Mouse (Mus musculus): Measurements from ENCODE around the gene Abca7. TPM values are rescaled to one million over a fixed set of nuclear protein-coding genes. Genes with fewer than 3 reads are reported as not detected.

The Abca7 gene
- polyA plus RNA-seq, 1 experiment from 2014 or later, result 5.4 TPM

Other genes with a start within 250 kb of the Abca7 start
- gene Polrmt, start 249.9 kb upstream of the Abca7 start, polyA plus RNA-seq (2015; fragmentation: Nextera tagmentation; extraction: Ambion mirVana), result 37.0 and 43.0 TPM in 2 replicates
- gene Fgf22, start 241.4 kb upstream of the Abca7 start, polyA plus RNA-seq (2015; fragmentation: Nextera tagmentation; extraction: Ambion mirVana), result 2.2 and 2.4 TPM in 2 replicates
- gene Rnf126, start 229.5 kb upstream of the Abca7 start, polyA plus RNA-seq (2015; fragmentation: Nextera tagmentation; extraction: Ambion mirVana), result 103 and 125 TPM in 2 replicates
- 2.3 and 2.5 TPM in 2 replicates for gene Fstl3, start 219.2 kb upstream of the Abca7 start, polyA plus RNA-seq (2015; fragmentation: Nextera tagmentation; extraction: Ambion mirVana)
- gene Prss57, start 205.5 kb upstream of the Abca7 start, polyA plus RNA-seq (2015; fragmentation: Nextera tagmentation; extraction: Ambion mirVana), result 0.27 and 0.28 TPM in 2 replicates
- 277 and 303 TPM in 2 replicates for gene Palm, start 202.9 kb upstream of the Abca7 start, polyA plus RNA-seq (2015; fragmentation: Nextera tagmentation; extraction: Ambion mirVana)
- gene Misp, start 175.5 kb upstream of the Abca7 start, polyA plus RNA-seq (2015; fragmentation: Nextera tagmentation; extraction: Ambion mirVana), result 0.49 and 0.92 TPM in 2 replicates
- gene Ptbp1, start 142.1 kb upstream of the Abca7 start, polyA plus RNA-seq (2015; fragmentation: Nextera tagmentation; extraction: Ambion mirVana), result 74.8 and 77.1 TPM in 2 replicates
- 11.0 and 11.3 TPM in 2 replicates for gene Prtn3, start 122.0 kb upstream of the Abca7 start, polyA plus RNA-seq (2015; fragmentation: Nextera tagmentation; extraction: Ambion mirVana)
- 383 and 417 TPM in 2 replicates for gene Plppr3, start 121.9 kb upstream of the Abca7 start, polyA plus RNA-seq (2015; fragmentation: Nextera tagmentation; extraction: Ambion mirVana)
- gene Elane, start 110.2 kb upstream of the Abca7 start, polyA plus RNA-seq (2015; fragmentation: Nextera tagmentation; extraction: Ambion mirVana), result 0.16 TPM in 1 of 2 replicates, not detected in the other
- gene Cfd, start 105.6 kb upstream of the Abca7 start, polyA plus RNA-seq (2015; fragmentation: Nextera tagmentation; extraction: Ambion mirVana), result not detected in 2 replicates
- 51.2 and 54.2 TPM in 2 replicates for gene Med16, start 87.6 kb upstream of the Abca7 start, polyA plus RNA-seq (2015; fragmentation: Nextera tagmentation; extraction: Ambion mirVana)
- gene Gm26602, start 85.6 kb upstream of the Abca7 start, polyA plus RNA-seq (2015; fragmentation: Nextera tagmentation; extraction: Ambion mirVana), result 3.0 TPM in 1 of 2 replicates, not detected in the other
- 2.7 and 3.1 TPM in 2 replicates for gene Kiss1r, start 79.5 kb upstream of the Abca7 start, polyA plus RNA-seq (2015; fragmentation: Nextera tagmentation; extraction: Ambion mirVana)
- gene R3hdm4, start 75.3 kb upstream of the Abca7 start, polyA plus RNA-seq (2015; fragmentation: Nextera tagmentation; extraction: Ambion mirVana), result 258 and 289 TPM in 2 replicates
- gene Arid3a, start 69.5 kb upstream of the Abca7 start, polyA plus RNA-seq (2015; fragmentation: Nextera tagmentation; extraction: Ambion mirVana), result 2.9 and 3.2 TPM in 2 replicates
- gene Wdr18, start 36.3 kb upstream of the Abca7 start, polyA plus RNA-seq (2015; fragmentation: Nextera tagmentation; extraction: Ambion mirVana), result 93.6 and 94.7 TPM in 2 replicates
- gene Grin3b, start 25.8 kb upstream of the Abca7 start, polyA plus RNA-seq (2015; fragmentation: Nextera tagmentation; extraction: Ambion mirVana), result 0.29 and 0.34 TPM in 2 replicates
- gene Tmem259, start 12.2 kb upstream of the Abca7 start, polyA plus RNA-seq (2015; fragmentation: Nextera tagmentation; extraction: Ambion mirVana), result 24.5 and 27.3 TPM in 2 replicates
- 29.4 and 33.6 TPM in 2 replicates for gene Cnn2, start 7.9 kb upstream of the Abca7 start, polyA plus RNA-seq (2015; fragmentation: Nextera tagmentation; extraction: Ambion mirVana)
- 2.3 and 2.5 TPM in 2 replicates for gene Arhgap45, start 20.2 kb downstream of the Abca7 start, polyA plus RNA-seq (2015; fragmentation: Nextera tagmentation; extraction: Ambion mirVana)
- 141 and 145 TPM in 2 replicates for gene Polr2e, start 43.3 kb downstream of the Abca7 start, polyA plus RNA-seq (2015; fragmentation: Nextera tagmentation; extraction: Ambion mirVana)
- gene Gpx4, start 50.7 kb downstream of the Abca7 start, polyA plus RNA-seq (2015; fragmentation: Nextera tagmentation; extraction: Ambion mirVana), result 583 and 596 TPM in 2 replicates
- 12.6 and 12.9 TPM in 2 replicates for gene Sbno2, start 109.1 kb downstream of the Abca7 start, polyA plus RNA-seq (2015; fragmentation: Nextera tagmentation; extraction: Ambion mirVana)
- 18.6 and 20.0 TPM in 2 replicates for gene Stk11, start 119.3 kb downstream of the Abca7 start, polyA plus RNA-seq (2015; fragmentation: Nextera tagmentation; extraction: Ambion mirVana)
- gene Atp5d, start 142.1 kb downstream of the Abca7 start, polyA plus RNA-seq (2015; fragmentation: Nextera tagmentation; extraction: Ambion mirVana), result 503 and 517 TPM in 2 replicates
- gene Cbarp, start 144.3 kb downstream of the Abca7 start, polyA plus RNA-seq (2015; fragmentation: Nextera tagmentation; extraction: Ambion mirVana), result 61.4 and 71.3 TPM in 2 replicates
- gene Midn, start 151.8 kb downstream of the Abca7 start, polyA plus RNA-seq (2015; fragmentation: Nextera tagmentation; extraction: Ambion mirVana), result 22.6 and 26.0 TPM in 2 replicates
- gene Cirbp, start 169.5 kb downstream of the Abca7 start, polyA plus RNA-seq (2015; fragmentation: Nextera tagmentation; extraction: Ambion mirVana), result 295 and 319 TPM in 2 replicates
- gene 1600002K03Rik, start 176.4 kb downstream of the Abca7 start, polyA plus RNA-seq (2015; fragmentation: Nextera tagmentation; extraction: Ambion mirVana), result 10.1 and 12.7 TPM in 2 replicates
- gene Efna2, start 183.0 kb downstream of the Abca7 start, polyA plus RNA-seq (2015; fragmentation: Nextera tagmentation; extraction: Ambion mirVana), result 29.1 and 33.6 TPM in 2 replicates
- gene Mum1, start 229.9 kb downstream of the Abca7 start, polyA plus RNA-seq (2015; fragmentation: Nextera tagmentation; extraction: Ambion mirVana), result 36.5 and 38.6 TPM in 2 replicates

All from hindbrain, embryonic 15.5 days (tissue).